Mouse (Mus musculus) left cerebral cortex, adult 6 months (tissue): Measurements from ENCODE around the gene Gzmk. TPM values are rescaled to one million over a fixed set of nuclear protein-coding genes. Genes with fewer than 3 reads are reported as not detected.

Experiments used
- long read RNA-seq, 2 experiments: library from polyadenylated mRNA; unstranded; transcript quantifications; one replicate each; pipeline ENCODE4 v2.0.0; 2019 to 2020
- polyA plus RNA-seq: library from polyadenylated mRNA; unstranded; fragments of <200 nt; fragmentation: Nextera tagmentation; gene quantifications from 2 replicates; pipeline ENCODE4 v1.2.3, GENCODE M21; 2021

Gene Gzmk
- 0.09 and 0.21 TPM in 2 replicates for polyA plus RNA-seq
- long read RNA-seq, experiment 1, partial matches to known transcripts, result 2 of 12 reads
- long read RNA-seq, experiment 1, other reads (novel, unspliced or antisense), result 10 of 12 reads
- long read RNA-seq, experiment 2, partial matches to known transcripts, result 2 of 3 reads
- long read RNA-seq, experiment 2, other reads (novel, unspliced or antisense), result 1 of 3 reads

DNA sequence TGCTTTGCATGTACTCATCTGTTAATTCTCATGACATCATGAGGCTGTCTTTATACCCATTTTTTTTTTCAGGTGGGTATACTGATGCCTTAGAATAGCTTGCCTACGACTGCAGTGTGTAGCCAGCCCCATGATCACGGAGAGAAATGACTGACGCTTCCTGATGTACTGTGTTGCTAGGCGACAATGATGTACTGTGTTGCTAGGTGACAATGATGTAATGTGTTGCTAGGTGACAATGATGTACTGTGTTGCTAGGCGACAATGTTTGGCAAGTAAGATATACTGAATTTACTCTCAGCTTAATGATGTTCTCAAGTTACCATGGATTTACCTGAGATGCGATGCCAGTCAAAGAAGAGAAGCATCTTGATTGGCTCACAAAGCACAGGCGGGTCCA is at the start of gene Gzmk:
TSS of gene Gzmk (minus strand) at position 98 of the 400 bp plus-strand sequence.

DNA sequence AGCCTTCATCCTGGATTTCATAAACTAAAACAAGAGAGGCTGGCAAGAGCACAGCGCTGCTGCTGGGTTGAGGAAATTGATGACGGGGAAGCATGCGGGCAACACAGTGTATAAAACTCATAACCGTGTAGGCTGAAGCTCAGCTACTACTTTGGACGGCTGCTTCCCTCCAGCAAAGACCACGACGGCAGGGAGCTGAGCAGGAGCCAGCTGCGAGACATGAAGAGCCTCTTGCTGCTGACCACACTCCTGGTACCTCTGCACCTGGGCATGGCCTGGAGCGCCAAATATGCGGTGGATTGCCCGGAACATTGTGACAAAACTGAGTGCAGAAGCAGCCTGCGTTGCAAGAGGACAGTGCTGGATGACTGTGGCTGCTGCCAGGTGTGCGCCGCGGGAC is 16.1 kb downstream of the Gzmk start, which contains the start of gene Esm1:
TSS of gene Esm1 (plus strand) at position 36 of the 400 bp plus-strand sequence.

Other genes with a start within 250 kb of the Gzmk start
- gene Ccno, start 238.1 kb downstream of the Gzmk start, polyA plus RNA-seq, result 1.7 and 3.0 TPM in 2 replicates
- 0.30 and 0.37 TPM in 2 replicates for gene Mcidas, start 232.1 kb downstream of the Gzmk start, polyA plus RNA-seq
- gene Cdc20b, start 190.8 kb downstream of the Gzmk start, polyA plus RNA-seq, result not detected in 2 replicates
- gene Gpx8, start 179.5 kb downstream of the Gzmk start, polyA plus RNA-seq, result 7.3 and 7.8 TPM in 2 replicates
- not detected in 2 replicates for gene Gzma, start 124.9 kb downstream of the Gzmk start, polyA plus RNA-seq
- gene Esm1, start 16.2 kb downstream of the Gzmk start, polyA plus RNA-seq, result 0.05 and 0.15 TPM in 2 replicates
- gene BC067074, start 67.3 kb upstream of the Gzmk start, polyA plus RNA-seq, result 0.04 and 0.16 TPM in 2 replicates